Mouse (Mus musculus) CH12.LX (cell line): ENCODE results near the gene Coq3. TPM values are rescaled to one million over a fixed set of nuclear protein-coding genes. Genes with fewer than 3 reads are reported as not detected.
A peak's percentile ranks its signal among the peaks of the same experiment; 100 is the strongest.

Experiments
- DNase-seq: peaks from one replicate; pipeline ENCODE4 v3.0.0-alpha.2; 2013; ENCODE audit errors: extremely low read depth
- H3K27ac ChIP-seq: 2 replicates; pipeline ENCODE4 v1.5.1; 2012; ENCODE audit warnings: low read depth, mild to moderate bottlenecking, control low read depth, moderate library complexity; ENCODE audit not compliant: insufficient read depth
- H3K27me3 ChIP-seq: replicated peaks from 2 replicates; pipeline ENCODE3; 2012; ENCODE audit warnings: inconsistent platforms
- H3K36me3 ChIP-seq, 2 experiments: replicated peaks in 1 of 2; 2 replicates each; pipeline versions ENCODE3 to v1.6.1; 2012; ENCODE audit warnings: inconsistent platforms in 1 of 2, low read length in 1 of 2, mild to moderate bottlenecking in 1 of 2, mixed read lengths in 1 of 2, moderate library complexity in 1 of 2; ENCODE audit not compliant: control insufficient read depth in 1 of 2, insufficient read depth in 1 of 2
- H3K4me1 ChIP-seq, 2 experiments: 2 replicates each; pipeline ENCODE4 v1.6.1; 2012; ENCODE audit warnings: inconsistent platforms in 1 of 2, moderate library complexity in 1 of 2; ENCODE audit not compliant: insufficient read depth in 2 of 2, control insufficient read depth in 1 of 2
- H3K4me2 ChIP-seq: 2 replicates; pipeline ENCODE4 v1.6.1; 2012; ENCODE audit warnings: low read depth, mild to moderate bottlenecking, control low read depth; ENCODE audit not compliant: poor library complexity, insufficient read depth, severe bottlenecking
- H3K4me3 ChIP-seq, 3 experiments: fragments of 150-350 bp in 1 of 3; sonication (generic) in 1 of 3; replicated peaks in 1 of 3; 2 replicates each; pipeline versions ENCODE3 to v1.5.1; 2011 to 2012; ENCODE audit warnings: low read depth in 2 of 3, low read length in 2 of 3, mild to moderate bottlenecking in 2 of 3, moderate library complexity in 2 of 3, control low read depth in 1 of 3, improper control_type of control experiment in 1 of 3, inconsistent platforms in 1 of 3, mixed read lengths in 1 of 3; ENCODE audit not compliant: poor library complexity in 1 of 3
- H3K79me2 ChIP-seq: replicated peaks from 2 replicates; pipeline ENCODE4 v1.6.1; 2012; ENCODE audit warnings: mild to moderate bottlenecking, moderate library complexity; ENCODE audit not compliant: control insufficient read depth, poor library complexity, insufficient read depth, severe bottlenecking; ENCODE audit errors: extremely low read depth
- H3K9ac ChIP-seq: 2 replicates; pipeline ENCODE4 v1.6.1; 2012; ENCODE audit warnings: low read depth, mild to moderate bottlenecking, control low read depth, moderate library complexity; ENCODE audit not compliant: insufficient read depth
- H3K9me3 ChIP-seq: replicated peaks from 2 replicates; pipeline ENCODE3; 2012; ENCODE audit warnings: low read length, inconsistent platforms, mixed read lengths
- BHLHE40 ChIP-seq: IDR thresholded peaks from 2 replicates; pipeline ENCODE4 v1.6.1; 2011; ENCODE audit warnings: mild to moderate bottlenecking, low read depth, low read length, improper control_type of control experiment
- CHD1 ChIP-seq: IDR thresholded peaks from 2 replicates; pipeline ENCODE4 v1.6.1; 2012; ENCODE audit warnings: low read depth, low read length, improper control_type of control experiment, inconsistent platforms
- CHD2 ChIP-seq: IDR thresholded peaks from 2 replicates; pipeline ENCODE4 v1.6.1; 2011; ENCODE audit warnings: low read length, improper control_type of control experiment
- CTCF ChIP-seq, 2 experiments: IDR thresholded peaks in 1 of 2; conservative IDR thresholded peaks in 1 of 2; 2 replicates each; pipeline ENCODE4 v1.5.1; 2011 to 2012; ENCODE audit warnings: low read depth in 2 of 2, low read length in 2 of 2, improper control_type of control experiment in 1 of 2, inconsistent platforms in 1 of 2, mild to moderate bottlenecking in 1 of 2, moderate library complexity in 1 of 2
- E2F4 ChIP-seq: IDR thresholded peaks from 2 replicates; pipeline ENCODE4 v1.6.1; 2011; ENCODE audit warnings: low read depth, low read length, improper control_type of control experiment; ENCODE audit not compliant: insufficient replicate concordance
- ELF1 ChIP-seq: IDR thresholded peaks from 2 replicates; pipeline ENCODE4 v1.6.1; 2014; ENCODE audit warnings: low read depth, mild to moderate bottlenecking, inconsistent platforms, low read length, improper control_type of control experiment
- EP300 ChIP-seq: IDR thresholded peaks from 2 replicates; pipeline ENCODE4 v1.6.1; 2011; ENCODE audit warnings: low read length, improper control_type of control experiment
- ETS1 ChIP-seq: conservative IDR thresholded peaks from 2 replicates; pipeline ENCODE4 v1.6.1; 2012; ENCODE audit warnings: low read depth, mild to moderate bottlenecking, inconsistent platforms, low read length, improper control_type of control experiment, moderate library complexity
- GABPA ChIP-seq: IDR thresholded peaks from 2 replicates; pipeline ENCODE4 v1.6.1; 2012; ENCODE audit warnings: low read depth, low read length, improper control_type of control experiment, inconsistent platforms; ENCODE audit not compliant: insufficient replicate concordance
- HCFC1 ChIP-seq: IDR thresholded peaks from 2 replicates; pipeline ENCODE4 v1.6.1; 2012; ENCODE audit warnings: low read depth, mild to moderate bottlenecking, inconsistent platforms, low read length, improper control_type of control experiment
- IRF4 ChIP-seq: IDR thresholded peaks from 2 replicates; pipeline ENCODE4 v1.6.1; 2014; ENCODE audit warnings: low read depth, mild to moderate bottlenecking, inconsistent platforms, low read length, improper control_type of control experiment
- JUN ChIP-seq: IDR thresholded peaks from 2 replicates; pipeline ENCODE4 v1.6.1; 2011; ENCODE audit warnings: low read depth, mild to moderate bottlenecking, low read length, improper control_type of control experiment, moderate library complexity; ENCODE audit not compliant: insufficient read depth
- JUND ChIP-seq: conservative IDR thresholded peaks from 2 replicates; pipeline ENCODE4 v1.6.1; 2011; ENCODE audit warnings: low read depth, low read length, improper control_type of control experiment
- KAT2A ChIP-seq: IDR thresholded peaks from 2 replicates; pipeline ENCODE4 v1.6.1; 2012; ENCODE audit warnings: low read length, improper control_type of control experiment, inconsistent platforms; ENCODE audit not compliant: insufficient replicate concordance
- MAFK ChIP-seq: IDR thresholded peaks from 2 replicates; pipeline ENCODE4 v1.6.1; 2011; ENCODE audit warnings: low read length, improper control_type of control experiment; ENCODE audit not compliant: insufficient replicate concordance
- MAX ChIP-seq: IDR thresholded peaks from 2 replicates; pipeline ENCODE4 v1.6.1; 2011; ENCODE audit warnings: low read length, improper control_type of control experiment
- MAZ ChIP-seq: IDR thresholded peaks from 2 replicates; pipeline ENCODE4 v1.6.1; 2012; ENCODE audit warnings: low read depth, mild to moderate bottlenecking, inconsistent platforms, low read length, improper control_type of control experiment, moderate library complexity
- MEF2A ChIP-seq: IDR thresholded peaks from 2 replicates; pipeline ENCODE4 v1.6.1; 2014; ENCODE audit warnings: low read depth, mild to moderate bottlenecking, inconsistent platforms, low read length, improper control_type of control experiment, borderline replicate concordance
- MXI1 ChIP-seq: IDR thresholded peaks from 2 replicates; pipeline ENCODE4 v1.6.1; 2011; ENCODE audit warnings: mild to moderate bottlenecking, low read depth, low read length, improper control_type of control experiment
- MYC ChIP-seq: IDR thresholded peaks from 2 replicates; pipeline ENCODE4 v1.6.1; 2011; ENCODE audit warnings: low read depth, mild to moderate bottlenecking, improper control_type of control experiment, low read length
- NELFE ChIP-seq: IDR thresholded peaks from 2 replicates; pipeline ENCODE4 v1.6.1; 2011; ENCODE audit warnings: low read depth, low read length, improper control_type of control experiment
- NRF1 ChIP-seq: IDR thresholded peaks from 2 replicates; pipeline ENCODE4 v1.6.1; 2014; ENCODE audit warnings: low read depth, mild to moderate bottlenecking, inconsistent platforms, low read length, improper control_type of control experiment, moderate library complexity
- PAX5 ChIP-seq: IDR thresholded peaks from 2 replicates; pipeline ENCODE4 v1.6.1; 2012; ENCODE audit warnings: low read length, inconsistent platforms, mixed read lengths
- POLR2A ChIP-seq: IDR thresholded peaks from 2 replicates; pipeline ENCODE4 v1.6.1; 2011; ENCODE audit warnings: low read depth, mild to moderate bottlenecking, improper control_type of control experiment, low read length
- POLR2AphosphoS2 ChIP-seq: IDR thresholded peaks from 2 replicates; pipeline ENCODE4 v1.6.1; 2011; ENCODE audit warnings: low read depth, low read length, improper control_type of control experiment
- RAD21 ChIP-seq: IDR thresholded peaks from 2 replicates; pipeline ENCODE4 v1.6.1; 2011; ENCODE audit warnings: low read depth, mild to moderate bottlenecking, low read length, improper control_type of control experiment, moderate library complexity
- RCOR1 ChIP-seq: conservative IDR thresholded peaks from 2 replicates; pipeline ENCODE4 v1.6.1; 2012; ENCODE audit warnings: low read depth, mild to moderate bottlenecking, inconsistent platforms, low read length, improper control_type of control experiment
- SIN3A ChIP-seq: IDR thresholded peaks from 2 replicates; pipeline ENCODE4 v1.6.1; 2012; ENCODE audit warnings: low read length, improper control_type of control experiment, inconsistent platforms
- SMC3 ChIP-seq: IDR thresholded peaks from 2 replicates; pipeline ENCODE4 v1.6.1; 2011; ENCODE audit warnings: low read depth, low read length, improper control_type of control experiment
- TBP ChIP-seq: conservative IDR thresholded peaks from 2 replicates; pipeline ENCODE4 v1.6.1; 2011; ENCODE audit warnings: low read depth, low read length, improper control_type of control experiment
- TCF12 ChIP-seq: IDR thresholded peaks from 2 replicates; pipeline ENCODE4 v1.6.1; 2014; ENCODE audit warnings: low read depth, mild to moderate bottlenecking, inconsistent platforms, low read length, improper control_type of control experiment
- UBTF ChIP-seq: IDR thresholded peaks from 2 replicates; pipeline ENCODE4 v1.6.1; 2012; ENCODE audit warnings: low read depth, mild to moderate bottlenecking, inconsistent platforms, low read length, improper control_type of control experiment, moderate library complexity
- USF1 ChIP-seq: IDR thresholded peaks from 2 replicates; pipeline ENCODE4 v1.6.1; 2014; ENCODE audit warnings: low read depth, mild to moderate bottlenecking, inconsistent platforms, low read length, improper control_type of control experiment
- USF2 ChIP-seq: conservative IDR thresholded peaks from 2 replicates; pipeline ENCODE4 v1.6.1; 2011; ENCODE audit warnings: low read depth, low read length, improper control_type of control experiment
- ZC3H11A ChIP-seq: IDR thresholded peaks from 2 replicates; pipeline ENCODE4 v1.6.1; 2012; ENCODE audit warnings: low read depth, mild to moderate bottlenecking, inconsistent platforms, low read length, improper control_type of control experiment
- ZKSCAN1 ChIP-seq: IDR thresholded peaks from 2 replicates; pipeline ENCODE4 v1.6.1; 2012; ENCODE audit warnings: low read depth, inconsistent platforms, low read length, improper control_type of control experiment, borderline replicate concordance
- ZMIZ1 ChIP-seq: IDR thresholded peaks from 2 replicates; pipeline ENCODE4 v1.6.1; 2012; ENCODE audit warnings: low read depth, mild to moderate bottlenecking, inconsistent platforms, low read length, improper control_type of control experiment
- ZNF384 ChIP-seq: IDR thresholded peaks from 2 replicates; pipeline ENCODE4 v1.6.1; 2012; ENCODE audit warnings: low read depth, low read length, improper control_type of control experiment, inconsistent platforms
- dilution Hi-C: fragments of 300-500 bp; cut with MboI; formaldehyde crosslinking; loops from 2 replicates; pipeline ENCODE4 v1.14.3; 2020; ENCODE audit warnings: low sequenced_read_pairs; ENCODE audit not compliant: extremely low pct_unique_long_range_greater_than_20kb, extremely low pct_ligation_motif_present
- in situ Hi-C: fragments of 300-500 bp; cut with MboI; formaldehyde crosslinking; loops from 3 replicates; pipeline ENCODE4 v1.14.3; 2019; ENCODE audit warnings: low sequenced_read_pairs, low pct_ligation_motif_present, low pct_unique_long_range_greater_than_20kb, mixed read lengths
- polyA plus RNA-seq: library from polyadenylated mRNA; unstranded; fragments of >175 nt; gene quantifications from 2 replicates; pipeline ENCODE4 v1.2.1, GENCODE M21; 2012; ENCODE audit warnings: low read depth; ENCODE audit not compliant: insufficient read length
- total RNA-seq, 2 experiments: library from RNA; depleted of rRNA; stranded (reverse); fragments of 300-350 nt in 1 of 2; fragments of >200 nt in 1 of 2; gene quantifications; 2 replicates each; pipeline ENCODE4 v1.2.3; 2012 to 2014

Gene Coq3
- total and polyA plus RNA-seq, 3 experiments: 5.1 to 9.2 (median 8.2) TPM

DNA sequence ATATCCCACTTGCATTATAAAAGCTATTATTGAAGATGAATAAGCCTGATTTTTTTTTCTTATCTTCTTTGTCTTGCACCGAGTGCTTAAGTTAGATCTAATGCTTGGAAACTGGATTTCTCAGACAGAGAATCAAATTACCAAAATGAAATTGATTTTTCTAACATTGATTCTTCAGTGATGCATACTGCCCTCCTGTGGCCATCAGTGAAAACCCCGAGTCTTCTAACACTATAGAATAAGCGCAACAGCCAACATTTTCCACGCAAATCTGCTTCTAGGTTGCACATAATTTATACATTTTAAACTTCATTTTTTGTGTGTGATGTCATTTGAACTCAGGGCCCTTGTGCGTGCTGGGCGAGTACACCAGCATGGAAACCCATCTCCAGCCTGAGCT is 72.0 kb downstream of the Coq3 start:
- DNase-seq: peak; percentile 43
- dilution Hi-C loops: no loop called here
- Histone ChIP-seq H3K27me3 (no peaks in the 10 kb centered on the region), H3K27ac (no peak overlapping the region), H3K36me3 (no peaks in the 10 kb centered on the region), H3K4me2 (no peak overlapping the region), H3K4me1 (peaks cover 0 to 24% of the 10 kb centered on the region in 2 experiments; a peak in 2 of 4 replicates)
- TF ChIP-seq MXI1: no peak
- no peak for TF ChIP-seq ELF1
- no peak for TF ChIP-seq CHD2
- peak; percentile 56 to 91; a peak in 3 of 4 replicates for TF ChIP-seq CTCF (conservative IDR thresholded peaks at IDR 0.05 in 1 of 2, IDR thresholded peaks at IDR 0.05 in 1 of 2; ENCODE audit: low read depth in 2 of 2, low read length in 2 of 2)
- TF ChIP-seq ZC3H11A: peak; percentile 39; the same call in 1 of the 2 replicates
- no peak for TF ChIP-seq RCOR1
- peak; percentile 76 for TF ChIP-seq SMC3
- no peak for TF ChIP-seq CHD1
- no peak for TF ChIP-seq ZMIZ1
- TF ChIP-seq NRF1: 0 out of 2 replicates have a peak, but pooled peaks have one; percentile 17
- no peak for TF ChIP-seq MAZ
- no peak for TF ChIP-seq JUN
- no peak for TF ChIP-seq E2F4
- no peak; the same call in 1 of the 2 replicates for TF ChIP-seq ZNF384
- TF ChIP-seq KAT2A: no peak
- TF ChIP-seq ZKSCAN1: no peak
- TF ChIP-seq USF2: no peak
- TF ChIP-seq BHLHE40: no peak
- no peak for TF ChIP-seq TCF12
- TF ChIP-seq RAD21: peak; percentile 88
- no peak for TF ChIP-seq TBP
- TF ChIP-seq SIN3A: 0 out of 2 replicates have a peak, but pooled peaks have one; percentile 29
- TF ChIP-seq MYC: no peak
- TF ChIP-seq USF1: no peak
- TF ChIP-seq JUND: 0 out of 2 replicates have a peak, but pooled peaks have one; percentile 22
- no peak for TF ChIP-seq IRF4
- TF ChIP-seq MAFK: no peak
- no peak for TF ChIP-seq POLR2AphosphoS2
- no peak for TF ChIP-seq GABPA
- TF ChIP-seq MAX: no peak
- TF ChIP-seq HCFC1: 0 out of 2 replicates have a peak, but pooled peaks have one; percentile 13
- TF ChIP-seq PAX5: no peak
- TF ChIP-seq UBTF: no peak
- TF ChIP-seq ETS1: no peak
- TF ChIP-seq MEF2A: no peak
- no peak for TF ChIP-seq EP300
- peak; percentile 36 for TF ChIP-seq NELFE
- no peak for TF ChIP-seq POLR2A
- TF ChIP-seq, all 38 proteins: peak for 9
- in situ Hi-C loops: loop anchor here (10.0 kb wide), 1 partner anchor 107 kb away; the partner anchor contains the start of gene Pnisr
- H3K9ac ChIP-seq: no peak overlapping the region
- H3K4me3 ChIP-seq: no peak overlapping the region
- H3K9me3 ChIP-seq: no peaks in the 10 kb centered on the region
- H3K79me2 ChIP-seq: no peaks in the 10 kb centered on the region
